Mouse (Mus musculus) heart, embryonic 12.5 days (tissue): ENCODE measurements around the gene Rad51c. TPM values are rescaled to one million over a fixed set of nuclear protein-coding genes. Genes with fewer than 3 reads are reported as not detected.
A peak's percentile ranks its signal among the peaks of the same experiment; 100 is the strongest.
"Not testable (repeated sequence)": the region's sequence is repeated elsewhere in the genome, so short reads cannot be mapped to it uniquely, and the experiment has no call there.

ENCODE experiments used
- ATAC-seq: fragments of 200-750 bp; cut with Nextera tagmentation; 2 replicates; pipeline ENCODE4 v1.8.0; 2017; ENCODE audit warnings: moderate TSS enrichment, moderate library complexity; ENCODE audit not compliant: insufficient number of reproducible peaks, low FRiP score
- H3K27ac ChIP-seq: fragments of 300-500 bp; sonication (generic); 2 replicates; pipeline ENCODE4 v1.5.1; 2016; ENCODE audit warnings: mild to moderate bottlenecking, moderate library complexity; ENCODE audit not compliant: poor library complexity, severe bottlenecking
- H3K27me3 ChIP-seq: fragments of 300-500 bp; sonication (generic); replicated peaks from 2 replicates; pipeline ENCODE4 v1.6.1; 2016; ENCODE audit warnings: mild to moderate bottlenecking, moderate library complexity
- H3K36me3 ChIP-seq: fragments of 300-500 bp; sonication (generic); 2 replicates; pipeline ENCODE4 v1.6.1; 2016; ENCODE audit warnings: mild to moderate bottlenecking, moderate library complexity
- H3K4me1 ChIP-seq: fragments of 300-500 bp; sonication (generic); replicated peaks from 2 replicates; pipeline ENCODE4 v1.6.1; 2016; ENCODE audit warnings: mild to moderate bottlenecking
- H3K4me2 ChIP-seq: fragments of 300-500 bp; sonication (generic); 2 replicates; pipeline ENCODE4 v1.6.1; 2016; ENCODE audit warnings: mild to moderate bottlenecking, moderate library complexity
- H3K4me3 ChIP-seq: fragments of 300-500 bp; sonication (generic); 2 replicates; pipeline ENCODE4 v1.5.1; 2016; ENCODE audit warnings: mild to moderate bottlenecking
- H3K9ac ChIP-seq: fragments of 300-500 bp; sonication (generic); 2 replicates; pipeline ENCODE4 v1.6.1; 2016; ENCODE audit warnings: mild to moderate bottlenecking, moderate library complexity
- H3K9me3 ChIP-seq: fragments of 300-500 bp; sonication (generic); replicated peaks from 2 replicates; pipeline ENCODE4 v1.6.1; 2016; ENCODE audit warnings: mild to moderate bottlenecking, moderate library complexity
- WGBS: fragments of 180-500 bp; shearing (Covaris S2); methylation state at CpG from one replicate; pipeline ENCODE4 v1.1.7; 2016; 5-methylcytosine and 5-hydroxymethylcytosine counted together
- polyA plus RNA-seq: library from polyadenylated mRNA; unstranded; fragments of >200 nt; fragmentation: Nextera tagmentation; extraction: Ambion mirVana; gene quantifications from 2 replicates; pipeline ENCODE4 v1.2.1, GENCODE M21; 2016

Gene Rad51c
- polyA plus RNA-seq, 1 experiment from 2014 or later: 10.8 TPM

- 91% methylated on average over 8 of the region's 8 CpGs for WGBS
- not testable (repeated sequence) for H3K27ac ChIP-seq
Observed at GRCm38 (mm10) chr11:87431813-87432212, 27.1 kb upstream of the Rad51c start.

GRCm38 (mm10) chr11:87430374-87430773 lies 25.6 kb upstream of the Rad51c start:
- Histone ChIP-seq H3K4me2 (no peak overlapping the region), H3K4me3 (no peak overlapping the region), H3K9me3 (no peaks in the 10 kb centered on the region), H3K27ac (no peak overlapping the region), H3K9ac (no peak overlapping the region), H3K36me3 (no peaks in the 10 kb centered on the region), H3K27me3 (no peaks in the 10 kb centered on the region), H3K4me1 (0 out of 2 replicates have a peak, but pooled peaks cover 6% of the 10 kb centered on the region)
- no peak for ATAC-seq
- WGBS: 60% methylated on average over 2 of the region's 2 CpGs

More at GRCm38 (mm10) chr11:87431813-87432212, 27.1 kb upstream of the Rad51c start:
- H3K27me3 ChIP-seq, ATAC-seq, H3K9ac ChIP-seq, H3K4me2 ChIP-seq, H3K4me3 ChIP-seq, H3K4me1 ChIP-seq, H3K9me3 ChIP-seq, H3K36me3 ChIP-seq: not testable (repeated sequence)

- no peak overlapping the region for H3K4me2 ChIP-seq
- H3K4me1 ChIP-seq: 0 out of 2 replicates have a peak, but pooled peaks cover 6% of the 10 kb centered on the region
- no peaks in the 10 kb centered on the region for H3K27me3 ChIP-seq
- H3K9me3 ChIP-seq: no peaks in the 10 kb centered on the region
- ATAC-seq: no peak
- no peak overlapping the region for H3K9ac ChIP-seq
- no peaks in the 10 kb centered on the region for H3K36me3 ChIP-seq
- H3K27ac ChIP-seq: no peak overlapping the region
- 83% methylated on average over 4 of the region's 4 CpGs for WGBS
- H3K4me3 ChIP-seq: no peak overlapping the region
Observed at GRCm38 (mm10) chr11:87429363-87429762, 24.6 kb upstream of the Rad51c start.

GRCm38 (mm10) chr11:87428051-87428673 lies 23.4 kb upstream of the Rad51c start:
- WGBS: 68% methylated on average over 2 of the region's 2 CpGs
- no peak overlapping the region for H3K27ac ChIP-seq
- ATAC-seq: no peak

GRCm38 (mm10) chr11:87427273-87428050 lies 22.7 kb upstream of the Rad51c start:
- H3K4me3 ChIP-seq: no peak overlapping the region
- H3K4me1 ChIP-seq: 0 out of 2 replicates have a peak, but pooled peaks cover 3% of the 10 kb centered on the region
- H3K9me3 ChIP-seq: no peaks in the 10 kb centered on the region
- no peak overlapping the region for H3K9ac ChIP-seq
- H3K27ac ChIP-seq: 0 out of 2 replicates have a peak overlapping the region, but pooled peaks have one; percentile 49
- no peaks in the 10 kb centered on the region for H3K27me3 ChIP-seq
- no peaks in the 10 kb centered on the region for H3K36me3 ChIP-seq
- 56% methylated on average over 1 of the region's 1 CpGs for WGBS
- H3K4me2 ChIP-seq: no peak overlapping the region
- no peak for ATAC-seq

More at GRCm38 (mm10) chr11:87428051-87428673, 23.4 kb upstream of the Rad51c start:
- Histone ChIP-seq H3K4me2 (no peak overlapping the region), H3K27me3 (no peaks in the 10 kb centered on the region), H3K9ac (no peak overlapping the region), H3K36me3 (no peaks in the 10 kb centered on the region), H3K4me1 (0 out of 2 replicates have a peak, but pooled peaks cover 4% of the 10 kb centered on the region), H3K9me3 (no peaks in the 10 kb centered on the region), H3K4me3 (no peak overlapping the region)

GRCm38 (mm10) chr11:87426450-87427250 lies 21.9 kb upstream of the Rad51c start:
- peak overlapping the region; percentile 49 for H3K27ac ChIP-seq
- H3K27me3 ChIP-seq, H3K9me3 ChIP-seq, H3K36me3 ChIP-seq, H3K4me1 ChIP-seq: not testable (repeated sequence)
- peak; percentile 88 for ATAC-seq
- H3K9ac ChIP-seq: peak overlapping the region; percentile 51
- H3K4me3 ChIP-seq: peak overlapping the region; percentile 47
- peak overlapping the region; percentile 59 for H3K4me2 ChIP-seq
- under 1% methylated on average over 24 of the region's 24 CpGs for WGBS

- Histone ChIP-seq H3K4me1 (peaks cover 8% of the 10 kb centered on the region), H3K4me3 (peak overlapping the region; percentile 47), H3K9ac (peak overlapping the region; percentile 51), H3K27me3 (no peaks in the 10 kb centered on the region), H3K36me3 (no peaks in the 10 kb centered on the region), H3K4me2 (peak overlapping the region; percentile 59), H3K9me3 (no peaks in the 10 kb centered on the region), H3K27ac (peak overlapping the region; percentile 43)
- ATAC-seq: no peak
- 1% methylated on average over 7 of the region's 7 CpGs for WGBS
Observed at GRCm38 (mm10) chr11:87426121-87426449, 21.3 kb upstream of the Rad51c start.

GRCm38 (mm10) chr11:87423551-87424325 lies 19.0 kb upstream of the Rad51c start:
- H3K4me3 ChIP-seq: no peak overlapping the region
- H3K4me1 ChIP-seq: peaks cover 8% of the 10 kb centered on the region
- peak overlapping the region; percentile 38; the same call in 1 of the 2 replicates for H3K27ac ChIP-seq
- no peak overlapping the region for H3K4me2 ChIP-seq
- H3K36me3 ChIP-seq: no peaks in the 10 kb centered on the region
- no peaks in the 10 kb centered on the region for H3K27me3 ChIP-seq
- ATAC-seq: no peak
- no peak overlapping the region for H3K9ac ChIP-seq
- H3K9me3 ChIP-seq: no peaks in the 10 kb centered on the region
- WGBS: 49% methylated on average over 6 of the region's 6 CpGs

- H3K4me1 ChIP-seq: peaks cover 8% of the 10 kb centered on the region
- H3K9me3 ChIP-seq: no peaks in the 10 kb centered on the region
- no peaks in the 10 kb centered on the region for H3K27me3 ChIP-seq
- H3K36me3 ChIP-seq: no peaks in the 10 kb centered on the region
- H3K4me3 ChIP-seq: peak overlapping the region; percentile 38
- H3K9ac ChIP-seq: no peak overlapping the region
- peak; percentile 86 for ATAC-seq
- under 1% methylated on average over 26 of the region's 26 CpGs for WGBS
- peak overlapping the region; percentile 70 for H3K27ac ChIP-seq
- H3K4me2 ChIP-seq: peak overlapping the region; percentile 69
Observed at GRCm38 (mm10) chr11:87422511-87423340, 18.0 kb upstream of the Rad51c start.

GRCm38 (mm10) chr11:87421760-87422201 lies 17.0 kb upstream of the Rad51c start:
- H3K27ac ChIP-seq: peak overlapping the region; percentile 70
- H3K9me3 ChIP-seq: no peaks in the 10 kb centered on the region
- peak overlapping the region; percentile 69 for H3K4me2 ChIP-seq
- H3K4me3 ChIP-seq: peak overlapping the region; percentile 38
- ATAC-seq: no peak
- peaks cover 8% of the 10 kb centered on the region for H3K4me1 ChIP-seq
- H3K9ac ChIP-seq: peak overlapping the region; percentile 53
- WGBS: 10% methylated on average over 6 of the region's 6 CpGs
- H3K36me3 ChIP-seq: no peaks in the 10 kb centered on the region
- H3K27me3 ChIP-seq: no peaks in the 10 kb centered on the region
